Mouse (Mus musculus): ENCODE measurements around the gene Prokr2.
A peak's percentile ranks its signal among the peaks of the same experiment; 100 is the strongest.
"Not testable (repeated sequence)": the region's sequence is repeated elsewhere in the genome, so short reads cannot be mapped to it uniquely, and the experiment has no call there.

The Prokr2 gene

DNA sequence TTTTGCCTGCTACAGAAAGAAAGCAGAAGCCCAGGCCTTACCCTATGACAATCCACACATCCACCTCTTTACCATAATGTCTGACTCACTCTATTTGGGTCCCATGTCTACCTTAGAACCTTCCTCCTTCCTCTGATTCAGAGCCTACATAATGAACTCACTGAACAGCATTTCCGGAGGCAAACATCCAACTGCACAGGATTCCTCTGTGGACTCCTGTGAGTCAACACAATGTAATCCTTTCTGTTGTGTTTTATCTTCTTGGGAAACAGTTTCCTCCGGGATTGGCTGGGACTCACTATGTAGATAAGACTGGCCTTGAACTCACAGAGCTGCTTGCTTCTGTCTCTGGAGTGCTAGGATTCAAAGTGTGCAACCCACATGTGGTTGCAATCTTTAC, 44.9 kb downstream of the Prokr2 start:
- no peak for DNase-seq (ENCODE audit: low read depth, low spot score)

DNA sequence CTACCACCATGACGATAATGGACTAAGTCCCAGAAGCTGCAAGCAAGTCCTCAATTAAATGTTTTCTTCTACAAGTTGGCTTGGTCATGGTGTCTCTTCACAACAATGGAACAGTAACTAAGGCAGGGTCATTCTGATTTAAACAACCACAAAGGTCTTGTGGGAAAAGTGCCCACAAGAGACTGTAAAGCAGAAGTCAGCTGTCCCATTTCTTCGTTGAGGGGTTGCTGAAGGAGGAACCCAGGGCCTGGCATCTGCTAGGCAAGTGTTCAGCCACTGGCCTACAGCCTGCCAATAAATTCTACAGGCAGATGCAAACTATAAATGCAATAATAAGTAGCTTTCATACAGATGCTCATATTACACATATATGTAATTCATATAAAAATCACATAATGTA, 48.0 kb downstream of the Prokr2 start:
- no peak for DNase-seq (ENCODE audit: low read depth, low spot score)

DNA sequence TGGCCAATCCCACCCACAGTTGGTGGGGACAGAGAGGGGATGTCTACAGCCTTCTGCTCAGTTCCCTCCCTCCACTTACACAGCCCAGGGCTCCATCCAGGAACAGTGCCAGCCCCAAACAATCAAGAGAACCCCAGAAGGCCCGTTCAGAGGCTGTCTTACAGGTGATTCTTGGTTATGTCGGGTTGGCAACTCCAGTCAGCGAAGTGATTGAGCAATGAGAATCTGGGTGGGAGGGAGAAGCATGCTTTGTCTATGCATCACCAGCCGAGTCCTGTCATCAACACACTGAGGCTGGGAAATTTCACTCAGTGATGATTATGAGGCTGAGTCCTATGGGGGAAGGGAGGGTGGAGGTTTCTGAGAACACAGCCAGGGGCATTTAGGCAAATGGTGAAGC, 61.7 kb downstream of the Prokr2 start:
- DNase-seq (ENCODE audit: low read depth, low spot score), result no peak

GRCm38 (mm10) chr2:132320516-132320915, 64.7 kb downstream of the Prokr2 start:
- no peak for DNase-seq (ENCODE audit: low read depth, low spot score)

- no peak for DNase-seq (ENCODE audit: low read depth, low spot score)
These were observed 68.1 kb downstream of the Prokr2 start for GRCm38 (mm10) chr2:132317178-132317577.

- DNase-seq (ENCODE audit: low read depth, low spot score), result peak; percentile 34
These were observed 69.0 kb downstream of the Prokr2 start for GRCm38 (mm10) chr2:132316041-132316808.

GRCm38 (mm10) chr2:132314057-132314456, 71.2 kb downstream of the Prokr2 start:
- DNase-seq (ENCODE audit: low read depth, low spot score), result not testable (repeated sequence)

DNA sequence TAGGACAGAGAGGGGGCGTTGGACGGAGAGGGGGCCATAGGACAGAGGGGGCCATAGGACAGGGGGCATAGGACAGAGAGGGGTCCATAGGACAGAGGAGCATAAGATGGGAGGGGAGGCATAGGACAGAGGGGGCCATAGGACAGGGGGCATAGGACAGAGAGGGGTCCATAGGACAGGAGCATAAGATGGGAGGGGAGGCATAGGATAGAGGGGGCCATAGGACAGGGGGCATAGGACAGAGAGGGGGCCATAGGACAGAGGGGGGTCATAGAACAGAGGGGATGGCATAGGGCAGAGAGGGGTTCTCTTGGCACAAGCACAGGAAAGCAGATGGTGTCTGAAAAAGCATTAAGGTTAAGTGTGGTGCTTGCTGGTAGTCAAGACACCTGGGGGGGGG, 71.7 kb downstream of the Prokr2 start:
- no peak for DNase-seq (ENCODE audit: low read depth, low spot score)

GRCm38 (mm10) chr2:132312616-132313015, 72.6 kb downstream of the Prokr2 start:
- DNase-seq (ENCODE audit: low read depth, low spot score), result no peak

DNA sequence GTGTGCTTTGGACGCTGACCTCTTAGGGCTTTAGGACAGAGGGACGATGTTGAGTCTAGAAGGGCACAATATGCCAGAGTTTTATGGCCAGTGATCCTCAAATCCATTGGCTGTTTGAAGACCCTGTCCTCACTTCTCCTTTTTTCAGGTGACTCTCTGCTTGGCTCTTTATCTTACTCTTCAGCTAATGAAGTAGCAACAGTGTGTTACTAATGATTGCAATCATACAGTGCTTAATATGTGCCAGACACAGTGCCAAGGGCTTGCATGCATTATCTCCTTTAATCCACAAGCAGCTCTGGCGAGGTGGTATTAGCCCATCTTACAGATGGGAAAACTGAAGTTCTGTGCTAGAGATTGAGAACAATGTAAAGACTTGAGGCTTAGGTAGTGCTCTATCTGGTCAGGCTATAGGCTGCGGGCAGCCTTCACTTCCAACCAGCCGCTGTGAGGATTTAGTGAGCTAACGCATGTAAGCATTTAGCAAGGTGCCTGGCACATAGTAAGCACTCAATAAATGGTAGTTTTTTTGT, 75.8 kb downstream of the Prokr2 start:
- no peak for DNase-seq (ENCODE audit: low read depth, low spot score)

- DNase-seq (ENCODE audit: low read depth, low spot score), result no peak
These were observed 76.4 kb downstream of the Prokr2 start for GRCm38 (mm10) chr2:132308829-132309228.

DNA sequence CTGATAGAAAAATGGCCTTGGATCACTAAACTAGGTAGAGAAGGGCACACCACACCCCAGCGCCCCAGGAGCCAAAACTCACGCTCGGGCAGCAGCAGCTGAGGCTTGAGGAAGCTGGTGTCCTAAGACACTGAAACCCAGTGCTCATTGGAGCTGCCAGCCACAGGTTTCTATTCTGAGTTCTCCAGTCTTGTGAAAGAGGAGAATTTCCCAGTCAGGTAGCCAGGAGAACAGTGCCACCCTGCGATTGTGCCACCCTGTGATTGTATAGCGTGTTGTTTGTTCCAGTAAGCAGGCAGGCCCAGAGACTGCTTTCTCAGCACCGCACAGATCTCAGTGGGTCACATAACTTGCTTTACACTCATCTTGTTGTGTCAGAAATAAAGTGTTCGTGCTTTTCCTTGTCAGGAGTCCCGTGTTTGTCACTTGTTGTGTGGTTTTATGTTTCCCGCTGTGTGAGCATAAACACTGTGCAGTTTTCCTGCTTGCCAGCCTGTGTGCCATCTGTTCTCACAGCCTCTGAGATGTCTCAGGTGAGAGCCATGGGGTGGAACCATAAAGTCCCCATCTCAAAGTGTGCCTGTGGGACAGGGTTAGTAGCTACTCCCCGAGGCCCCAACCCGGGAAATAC, 77.9 kb downstream of the Prokr2 start:
- DNase-seq (ENCODE audit: low read depth, low spot score), result no peak

DNA sequence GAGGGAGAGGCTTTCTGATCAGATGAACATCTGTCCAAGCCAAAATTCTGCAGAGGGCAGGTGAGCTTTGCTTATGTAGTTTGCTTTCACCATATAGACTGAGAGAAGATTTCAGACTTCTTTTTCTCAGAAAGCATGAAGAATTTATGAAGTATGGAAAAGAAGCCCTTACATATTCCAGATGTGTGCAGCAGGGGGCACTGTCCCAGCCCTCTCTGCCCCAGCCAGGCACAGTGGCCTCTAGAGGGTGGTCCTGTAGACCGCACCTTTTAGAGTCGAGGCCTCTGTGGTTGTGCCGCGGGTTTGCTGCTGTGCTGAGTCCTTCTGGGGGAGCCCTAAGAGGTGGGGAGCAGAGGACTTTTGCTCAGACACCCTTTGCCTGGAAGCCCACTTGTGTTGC, 79.3 kb downstream of the Prokr2 start:
- DNase-seq (ENCODE audit: low read depth, low spot score), result no peak

- no peak for DNase-seq (ENCODE audit: low read depth, low spot score)
These were observed 80.1 kb downstream of the Prokr2 start for GRCm38 (mm10) chr2:132305165-132305564.

GRCm38 (mm10) chr2:132301436-132301835, 83.8 kb downstream of the Prokr2 start:
- DNase-seq (ENCODE audit: low read depth, low spot score), result no peak

DNA sequence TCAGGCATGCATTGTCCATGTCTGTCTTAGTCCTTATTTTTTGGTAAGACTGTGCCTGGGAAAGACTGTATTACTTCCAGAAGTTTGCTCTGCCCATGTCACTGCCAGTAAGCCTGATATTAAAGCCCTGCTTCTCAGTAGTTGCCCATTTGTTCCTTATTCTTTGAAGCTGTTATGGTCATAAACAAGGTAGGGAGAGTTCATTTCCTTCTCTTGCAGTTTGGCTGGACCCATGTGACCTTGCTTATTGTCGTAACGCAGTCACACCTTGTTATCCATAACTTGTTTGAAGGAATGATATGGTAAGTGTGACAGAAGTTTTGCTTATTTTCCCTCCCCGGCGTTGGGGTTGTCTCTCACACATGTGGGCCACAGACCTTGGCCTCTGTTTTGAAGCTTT, 87.0 kb downstream of the Prokr2 start:
- no peak for DNase-seq (ENCODE audit: low read depth, low spot score)

DNA sequence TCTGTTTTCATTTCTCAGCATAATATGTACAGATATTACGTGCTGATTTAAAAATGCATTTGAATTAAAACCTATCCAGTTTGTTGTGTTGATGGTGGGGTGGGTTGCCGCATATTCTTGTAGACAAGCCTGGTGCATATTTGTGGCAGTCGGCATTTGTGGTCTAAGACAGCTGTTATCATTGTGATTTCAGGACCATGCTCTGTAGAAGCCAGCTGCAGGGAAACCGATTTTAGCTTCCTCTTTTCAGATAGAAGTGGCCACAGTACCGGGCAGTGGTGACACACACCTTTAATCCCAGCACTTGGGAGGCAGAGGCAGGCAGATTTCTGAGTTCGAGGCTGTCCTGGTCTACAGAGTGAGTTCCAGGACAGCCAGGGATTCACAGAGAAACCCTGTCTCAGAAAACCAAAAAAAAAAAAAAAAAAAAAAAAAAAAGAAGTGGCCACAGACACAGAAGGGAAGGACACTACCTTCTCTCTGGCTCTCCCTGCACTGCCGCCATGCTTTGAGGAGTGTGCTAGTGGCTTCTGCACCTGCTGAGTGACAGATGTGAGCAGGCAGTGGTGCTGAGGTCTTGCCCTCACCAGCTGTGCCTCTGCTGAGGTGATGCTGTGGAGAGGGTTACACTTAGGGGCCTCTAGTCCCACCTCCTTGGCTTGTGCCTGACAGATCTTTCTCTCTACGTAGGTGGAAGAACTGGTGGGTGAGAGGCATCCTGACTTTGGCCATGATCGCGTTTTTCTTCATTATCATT, 91.4 kb downstream of the Prokr2 start:
- no peak for DNase-seq (ENCODE audit: low read depth, low spot score)

- no peak for DNase-seq (ENCODE audit: low read depth, low spot score)
These were observed 93.2 kb downstream of the Prokr2 start for GRCm38 (mm10) chr2:132292083-132292482.

- no peak for DNase-seq (ENCODE audit: low read depth, low spot score)
These were observed 94.0 kb downstream of the Prokr2 start for GRCm38 (mm10) chr2:132291265-132291664.

- no peak for DNase-seq (ENCODE audit: low read depth, low spot score)
These were observed 94.4 kb downstream of the Prokr2 start for GRCm38 (mm10) chr2:132290808-132291207.

DNA sequence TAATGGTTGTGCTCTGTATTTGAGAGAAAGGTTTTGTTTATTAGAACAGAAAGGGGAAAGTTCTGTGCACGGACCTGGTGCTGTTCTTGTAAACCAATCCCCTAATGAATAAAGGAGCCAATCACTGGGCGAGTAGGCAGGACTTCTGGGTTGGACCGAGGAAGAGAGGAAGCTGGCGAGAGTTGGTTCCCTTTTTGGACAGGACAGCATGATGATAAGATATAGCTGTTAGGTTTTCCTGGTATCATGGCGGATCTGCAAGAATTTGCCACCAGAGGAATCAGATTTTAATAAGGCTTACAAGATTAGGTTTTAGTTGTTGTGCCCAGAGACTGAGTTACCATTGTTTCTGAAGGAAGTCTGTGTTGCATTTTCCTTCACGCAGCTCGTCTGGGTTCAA, 96.0 kb downstream of the Prokr2 start:
- DNase-seq (ENCODE audit: low read depth, low spot score), result not testable (repeated sequence)

Measured in brain, embryonic 18.5 days (tissue).